Mouse (Mus musculus) thymus, adult 2 months (tissue): ENCODE data around the gene Ttll8.

Experiments
- CTCF ChIP-seq: fragments of 200-500 bp; IDR thresholded peaks from 2 replicates; pipeline ENCODE4 v1.5.1; 2012; ENCODE audit warnings: mild to moderate bottlenecking, control low read depth, low read length, moderate library complexity, borderline replicate concordance; ENCODE audit not compliant: control insufficient read depth, poor library complexity, insufficient read depth; ENCODE audit errors: extremely low read depth
- POLR2A ChIP-seq: fragments of 200-500 bp; IDR thresholded peaks from 2 replicates; pipeline ENCODE4 v1.6.1; 2012; ENCODE audit warnings: mild to moderate bottlenecking, low read length, control low read depth, moderate library complexity; ENCODE audit not compliant: control insufficient read depth, poor library complexity, insufficient read depth; ENCODE audit errors: extremely low read depth

DNA sequence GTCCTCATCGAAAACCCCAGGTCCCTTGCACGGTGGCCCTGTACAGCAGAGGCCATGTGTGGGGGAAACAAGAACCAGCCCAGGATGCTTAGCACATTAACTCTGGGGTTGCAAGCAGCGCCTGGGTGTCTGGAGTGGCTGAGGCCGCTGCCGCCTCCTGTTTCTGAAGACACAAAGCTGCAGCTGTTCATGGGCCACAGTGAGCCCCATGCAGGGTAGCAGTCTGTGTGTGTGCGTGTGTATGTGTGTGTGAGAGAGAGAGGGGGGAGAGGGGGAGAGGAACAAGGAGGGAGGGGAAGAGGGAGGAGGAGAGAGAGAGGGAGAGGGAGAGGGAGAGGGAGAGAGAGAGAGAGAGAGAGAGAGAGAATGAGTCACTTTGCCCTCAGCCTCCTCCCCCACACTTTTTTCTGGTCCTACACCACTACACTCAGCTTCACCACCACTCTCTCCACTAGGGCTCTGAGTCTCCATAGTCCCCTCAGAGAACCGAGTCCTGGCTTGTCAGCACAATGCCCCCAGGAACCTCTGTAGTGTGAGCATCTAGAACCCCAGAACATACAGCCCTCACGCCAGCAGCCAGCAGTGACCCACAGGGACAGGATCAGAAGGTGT is 110.6 kb downstream of the Ttll8 start:
- no peak for TF ChIP-seq CTCF
- no peak for TF ChIP-seq POLR2A
